Mouse (Mus musculus) MN1 (cell line): ENCODE measurements at regions not wholly inside any gene's neighbourhood (a gene's known extent, or its start where the extent isn't known, plus 50 kb on each side); places are given as distances from the start of the nearest gene placed in this dataset.
"Not testable (repeated sequence)": the region's sequence is repeated elsewhere in the genome, so short reads cannot be mapped to it uniquely, and the experiment has no call there.

ENCODE experiments used
- DNase-seq: peaks from one replicate; pipeline ENCODE4 v3.0.0-alpha.2; 2016; ENCODE audit warnings: low spot score

- DNase-seq = peak; percentile 19
Observed at GRCm38 (mm10) chr8:20285523-20285922, 77.5 kb downstream of the Gm15319 start.

DNA sequence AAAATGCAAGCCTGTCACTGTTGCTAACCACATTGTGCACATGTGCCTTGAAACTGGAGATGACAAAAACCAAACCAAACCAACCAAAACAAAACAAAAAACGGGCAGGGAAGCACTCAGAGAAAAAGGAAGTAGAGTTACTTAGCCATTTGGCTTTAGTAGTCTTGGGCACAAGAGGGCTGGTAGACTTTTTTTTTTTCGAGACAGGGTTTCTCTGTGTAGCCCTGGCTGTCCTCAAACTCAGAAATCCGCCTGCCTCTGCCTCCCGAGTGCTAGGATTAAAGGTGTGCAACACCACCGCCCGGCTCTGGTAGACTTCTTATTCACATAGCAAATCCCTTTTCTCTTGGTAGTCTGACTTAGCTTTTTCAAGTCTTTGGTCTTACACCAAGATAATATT is 78.2 kb downstream of the Gm15319 start:
- DNase-seq = not testable (repeated sequence)

DNA sequence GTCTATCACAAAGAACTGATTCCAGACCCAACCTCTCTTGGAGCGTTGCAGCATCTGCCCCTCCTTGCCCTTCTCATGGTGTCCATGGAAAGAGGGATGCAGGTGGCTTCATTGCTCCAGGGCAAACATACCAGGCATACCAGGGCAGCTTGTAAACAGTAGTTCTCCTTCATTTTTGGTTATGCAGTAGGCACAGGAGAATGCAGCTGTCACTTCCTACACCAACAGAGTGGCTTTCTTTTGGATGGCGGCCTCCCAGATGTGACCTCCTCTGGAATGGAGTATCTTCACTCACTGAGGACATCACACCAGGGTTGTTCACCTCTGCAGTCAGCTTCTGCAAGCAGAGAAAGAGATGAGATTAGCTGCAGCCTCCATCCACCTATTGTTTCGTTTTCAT is 79.9 kb downstream of the Gm15319 start:
- DNase-seq = not testable (repeated sequence)

DNA sequence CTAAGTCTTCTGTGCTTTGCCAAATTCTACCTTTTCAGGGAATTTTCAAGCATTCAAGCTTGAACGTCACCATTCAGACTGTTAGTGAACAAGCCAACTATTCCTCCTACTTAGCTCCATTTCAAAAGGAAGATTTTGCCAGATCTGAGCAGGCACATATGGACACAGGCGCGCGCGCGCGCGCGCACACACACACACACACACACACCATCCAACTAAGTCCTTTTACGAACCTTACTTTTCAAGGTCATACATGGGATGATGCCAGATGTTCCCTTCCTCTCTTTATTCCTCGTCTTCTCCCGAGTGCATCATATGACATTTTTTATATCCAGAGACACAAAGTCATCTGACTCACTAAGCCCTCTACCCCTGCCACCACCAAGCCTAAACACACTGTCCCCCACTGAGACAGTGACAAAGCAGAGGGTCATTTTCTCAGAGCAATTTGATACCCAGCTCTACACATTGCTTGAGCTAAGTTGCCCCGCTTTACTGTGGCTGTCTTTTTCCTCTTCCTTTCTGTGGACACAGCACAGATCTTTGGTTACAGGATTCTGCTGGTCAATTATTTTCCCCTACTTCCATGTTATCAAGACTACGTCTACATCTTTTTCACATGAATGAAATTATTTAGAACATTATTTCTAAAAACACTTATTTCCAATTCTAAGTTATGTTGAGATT is 81.7 kb downstream of the Gm15319 start:
- peak; percentile 7 for DNase-seq

DNA sequence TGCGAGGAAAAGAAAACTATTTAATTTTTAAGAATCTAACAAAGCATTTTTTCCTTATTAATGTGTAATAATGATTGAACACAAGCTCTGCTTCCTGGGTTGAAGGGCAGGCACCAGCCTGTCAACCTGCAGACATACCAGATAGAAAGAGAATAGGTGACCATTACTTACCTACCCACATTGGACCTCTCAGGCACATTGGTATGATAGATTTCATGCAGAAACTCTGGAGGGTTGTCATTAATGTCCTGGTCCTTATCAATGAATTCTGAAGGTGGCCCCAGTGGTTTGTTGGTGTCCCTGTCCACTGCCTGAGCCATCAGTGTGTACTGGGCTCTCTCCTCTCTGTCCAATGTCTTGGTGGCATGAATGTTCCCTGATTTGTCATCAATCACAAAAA is 85.3 kb downstream of the Gm15319 start:
- DNase-seq = not testable (repeated sequence)

- DNase-seq = not testable (repeated sequence)
Observed at GRCm38 (mm10) chr8:20276661-20277060, 86.3 kb downstream of the Gm15319 start.

GRCm38 (mm10) chr8:20273844-20274243 is 89.2 kb downstream of the Gm15319 start:
- DNase-seq = not testable (repeated sequence)

DNA sequence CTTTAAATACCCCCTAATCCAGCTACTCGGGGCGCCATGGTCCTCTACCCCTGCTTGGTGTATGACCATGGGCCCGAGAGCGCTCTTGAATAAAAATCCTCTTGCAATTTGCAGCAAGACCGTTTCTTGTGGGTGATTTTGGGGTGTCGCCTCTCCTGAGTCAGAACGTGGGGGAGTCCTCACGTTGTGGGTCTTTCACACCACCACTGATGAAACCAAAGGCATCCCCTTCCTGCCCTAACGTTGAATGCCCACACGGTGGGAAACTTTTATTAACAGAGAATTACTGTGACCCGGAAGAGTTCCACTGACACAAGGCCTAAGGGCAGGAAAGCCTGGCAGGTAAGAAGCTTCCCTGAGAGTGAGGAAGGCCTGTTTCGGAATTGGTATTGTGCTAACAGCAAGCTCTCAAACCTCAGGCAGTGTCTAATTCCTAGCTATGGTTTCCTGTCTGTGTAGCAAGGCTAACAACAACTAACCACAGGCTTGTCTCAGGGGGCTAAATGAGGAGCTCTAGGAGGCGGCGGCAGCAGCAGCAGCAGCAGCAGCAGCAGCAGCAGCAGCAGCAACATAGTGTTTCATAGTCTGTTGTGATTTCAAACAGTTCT is 95.4 kb downstream of the Gm15319 start:
- DNase-seq = not testable (repeated sequence)

- DNase-seq = not testable (repeated sequence)
Observed at GRCm38 (mm10) chr8:20266776-20267175, 96.2 kb downstream of the Gm15319 start.

GRCm38 (mm10) chr8:20264612-20265011 is 98.4 kb downstream of the Gm15319 start:
- DNase-seq = not testable (repeated sequence)

DNA sequence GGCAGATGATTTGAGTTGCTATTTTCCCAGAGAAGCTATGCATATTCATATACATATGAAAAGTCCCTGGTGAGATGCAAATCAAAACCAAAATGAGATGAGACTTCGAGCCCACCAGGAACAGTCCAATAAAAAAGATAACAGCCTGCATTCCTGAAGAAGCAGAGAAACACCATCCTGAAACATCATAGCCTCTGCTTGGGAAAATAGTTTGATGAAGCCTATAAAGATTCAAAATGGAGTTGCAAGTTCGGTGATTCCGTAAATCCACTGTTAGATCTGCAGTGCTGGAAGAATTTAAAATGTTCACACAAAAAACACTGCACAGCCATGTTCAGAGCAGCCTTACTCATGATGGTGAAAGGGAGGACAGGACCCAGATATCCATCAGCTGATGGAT is 98.9 kb downstream of the Gm15319 start:
- not testable (repeated sequence) for DNase-seq

GRCm38 (mm10) chr8:20262847-20263570 is 100.0 kb downstream of the Gm15319 start:
- peak; percentile 16 for DNase-seq

DNA sequence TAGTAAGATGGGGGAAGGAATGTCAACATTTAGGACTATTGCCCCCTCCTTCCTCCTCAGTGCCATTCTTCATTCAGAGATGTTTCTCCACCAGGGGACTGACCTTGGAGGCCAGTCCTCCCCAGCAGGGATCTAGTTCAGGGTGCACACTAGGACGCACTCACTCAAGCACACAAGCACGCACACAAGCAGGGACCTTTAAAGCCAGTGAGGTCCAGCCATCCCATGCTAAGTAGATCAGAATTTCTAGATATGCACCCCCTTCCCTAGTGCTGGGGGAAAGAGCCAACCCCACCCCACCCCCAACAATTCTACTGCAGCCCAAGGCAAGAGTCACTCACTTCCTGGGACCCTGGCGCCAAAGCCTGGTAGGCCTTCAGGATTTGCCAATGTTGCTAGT is 100.8 kb downstream of the Gm15319 start:
- not testable (repeated sequence) for DNase-seq

DNA sequence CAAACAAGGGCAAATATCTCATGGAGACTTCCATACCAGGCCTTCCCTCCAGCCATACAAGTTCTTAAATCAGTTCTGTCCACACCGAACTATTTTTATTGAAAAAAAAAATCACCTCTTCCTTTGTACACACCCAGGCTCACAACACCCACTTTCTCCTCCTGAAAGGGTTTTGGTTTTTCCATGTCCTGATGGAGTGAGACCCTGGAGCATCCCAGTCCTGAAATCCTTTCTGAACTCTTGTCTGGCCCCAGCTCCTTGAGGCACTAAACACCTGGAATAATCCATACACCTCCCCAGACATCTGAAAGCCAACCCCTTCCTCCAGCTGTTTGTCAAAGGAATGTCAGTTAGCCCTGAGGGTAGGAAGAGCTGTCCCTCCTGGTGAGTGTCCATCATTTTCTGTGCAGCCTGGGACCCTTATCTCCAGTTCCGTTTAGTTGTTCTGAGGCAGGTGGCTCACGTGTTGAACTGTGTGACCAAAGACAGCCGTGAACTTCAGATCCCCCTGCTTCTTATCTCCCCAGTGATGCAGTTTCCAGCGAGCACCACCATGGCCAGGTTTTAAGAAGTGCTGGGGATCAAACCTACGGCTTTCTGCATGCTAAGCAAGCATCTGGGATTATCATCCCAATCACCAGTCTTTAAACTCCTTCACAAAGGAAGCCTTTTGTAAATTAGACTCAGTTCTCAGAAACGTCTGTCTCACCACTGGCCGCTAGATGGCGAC is 101.4 kb downstream of the Gm15319 start:
- DNase-seq = not testable (repeated sequence)

DNA sequence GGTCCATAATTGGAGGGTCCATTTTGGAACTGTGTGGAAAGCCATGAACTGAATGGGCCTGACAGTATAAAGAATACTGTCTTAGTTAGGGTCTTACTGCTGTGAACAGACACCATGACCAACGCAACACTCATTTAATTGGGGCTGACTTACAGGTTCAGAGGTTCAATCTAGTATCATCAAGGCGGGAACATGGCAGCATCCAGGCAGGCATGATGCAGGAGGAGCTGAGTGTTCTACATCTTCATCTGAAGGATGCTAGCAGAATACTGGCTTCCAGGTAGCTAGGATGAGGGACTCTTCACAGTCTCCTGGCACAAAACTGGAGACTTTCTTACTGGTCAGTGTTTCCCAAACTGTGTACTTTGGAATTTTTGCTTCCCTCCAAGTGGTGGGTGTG is 102.0 kb downstream of the Gm15319 start:
- not testable (repeated sequence) for DNase-seq

DNA sequence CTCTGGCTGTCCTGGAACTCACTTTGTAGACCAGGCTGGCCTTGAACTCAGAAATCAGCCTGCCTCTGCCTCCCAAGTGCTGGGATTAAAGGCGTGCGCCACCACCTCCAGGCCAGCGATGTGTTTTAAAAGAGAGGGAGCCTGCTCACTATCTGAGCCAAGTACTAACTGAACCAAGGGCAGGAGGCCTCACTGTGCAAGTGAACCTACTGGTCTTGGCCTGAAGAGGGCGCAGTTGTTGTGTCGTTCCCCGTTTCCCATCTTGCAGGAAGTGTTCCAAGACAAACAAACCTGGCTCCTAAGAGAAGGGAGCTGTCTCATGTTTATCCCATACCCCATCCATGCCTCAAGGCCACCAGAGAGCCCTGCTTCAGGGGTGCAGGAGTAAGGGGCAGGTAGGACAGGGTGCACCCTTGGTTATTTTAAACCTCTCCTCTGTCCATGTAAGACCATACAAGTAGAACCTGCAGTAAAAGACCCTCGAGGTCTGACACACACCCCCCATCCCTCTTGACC is 102.8 kb downstream of the Gm15319 start:
- not testable (repeated sequence) for DNase-seq

DNA sequence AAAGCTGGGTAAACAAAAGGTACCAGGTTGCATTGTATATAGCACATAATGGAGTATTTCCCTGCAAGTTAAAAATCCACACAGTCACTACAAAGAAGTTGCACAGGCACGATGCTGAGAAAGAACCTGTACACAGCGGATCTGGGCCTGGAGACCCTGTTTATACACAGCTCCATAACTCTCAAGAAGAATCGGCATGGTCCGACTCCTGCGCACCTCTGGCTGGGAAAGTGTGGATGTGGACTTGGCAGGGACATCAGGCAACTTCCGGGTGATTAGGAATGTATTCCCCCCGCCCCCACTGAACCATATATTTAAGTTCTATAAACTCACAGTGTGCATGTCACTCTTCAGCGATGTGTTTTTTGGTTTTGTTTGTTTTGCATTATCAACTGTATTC is 103.3 kb downstream of the Gm15319 start:
- not testable (repeated sequence) for DNase-seq
